Mouse (Mus musculus) MEL (cell line): ENCODE results near the gene Lyrm2.

ENCODE experiments used
- CHD1 ChIP-seq: IDR thresholded peaks from 2 replicates; pipeline ENCODE4 v1.6.1; 2012; ENCODE audit warnings: low read depth, mild to moderate bottlenecking, inconsistent platforms, low read length, improper control_type of control experiment
- CHD2 ChIP-seq: IDR thresholded peaks from 2 replicates; pipeline ENCODE4 v1.6.1; 2011; ENCODE audit warnings: low read length, improper control_type of control experiment
- CTCF ChIP-seq, 3 experiments: IDR thresholded peaks in 2 of 3; conservative IDR thresholded peaks in 1 of 3; 2 replicates each; pipeline ENCODE4 v1.5.1; 2011 to 2012; ENCODE audit warnings: low read length in 3 of 3, low read depth in 2 of 3, mild to moderate bottlenecking in 2 of 3, improper control_type of control experiment in 1 of 3, inconsistent platforms in 1 of 3, mixed read lengths in 1 of 3, moderate library complexity in 1 of 3; ENCODE audit not compliant: control insufficient read depth in 1 of 3, insufficient read depth in 1 of 3, poor library complexity in 1 of 3, severe bottlenecking in 1 of 3
- EP300 ChIP-seq, 2 experiments: IDR thresholded peaks; 2 replicates each; pipeline ENCODE4 v1.6.1; 2011; ENCODE audit warnings: improper control_type of control experiment in 2 of 2, low read length in 2 of 2, low read depth in 1 of 2, mild to moderate bottlenecking in 1 of 2
- GATA1 ChIP-seq: IDR thresholded peaks from 2 replicates; pipeline ENCODE4 v1.6.1; 2011; ENCODE audit warnings: low read depth, low read length, improper control_type of control experiment
- MAZ ChIP-seq: IDR thresholded peaks from 2 replicates; pipeline ENCODE4 v1.6.1; 2012; ENCODE audit warnings: low read depth, mild to moderate bottlenecking, inconsistent platforms, low read length, improper control_type of control experiment
- MXI1 ChIP-seq: IDR thresholded peaks from 2 replicates; pipeline ENCODE4 v1.6.1; 2011; ENCODE audit warnings: mild to moderate bottlenecking, low read depth, low read length, improper control_type of control experiment
- NELFE ChIP-seq: IDR thresholded peaks from 2 replicates; pipeline ENCODE4 v1.6.1; 2011; ENCODE audit warnings: low read depth, low read length, improper control_type of control experiment
- POLR2A ChIP-seq, 2 experiments: IDR thresholded peaks; 2 replicates each; pipeline ENCODE4 v1.6.1; 2011 to 2012; ENCODE audit warnings: low read length in 2 of 2, mild to moderate bottlenecking in 2 of 2, control low read depth in 1 of 2, improper control_type of control experiment in 1 of 2, low read depth in 1 of 2, moderate library complexity in 1 of 2; ENCODE audit not compliant: control insufficient read depth in 1 of 2, insufficient read depth in 1 of 2, poor library complexity in 1 of 2
- POLR2AphosphoS2 ChIP-seq: IDR thresholded peaks from 2 replicates; pipeline ENCODE4 v1.6.1; 2011; ENCODE audit warnings: low read length, improper control_type of control experiment
- RCOR1 ChIP-seq: IDR thresholded peaks from 2 replicates; pipeline ENCODE4 v1.6.1; 2012; ENCODE audit warnings: low read depth, mild to moderate bottlenecking, inconsistent platforms, low read length, improper control_type of control experiment
- USF2 ChIP-seq, 2 experiments: IDR thresholded peaks; 2 replicates each; pipeline ENCODE4 v1.6.1; 2011 to 2012; ENCODE audit warnings: improper control_type of control experiment in 2 of 2, low read length in 2 of 2, borderline replicate concordance in 1 of 2, inconsistent platforms in 1 of 2, low read depth in 1 of 2, mild to moderate bottlenecking in 1 of 2; ENCODE audit not compliant: insufficient read depth in 1 of 2

DNA sequence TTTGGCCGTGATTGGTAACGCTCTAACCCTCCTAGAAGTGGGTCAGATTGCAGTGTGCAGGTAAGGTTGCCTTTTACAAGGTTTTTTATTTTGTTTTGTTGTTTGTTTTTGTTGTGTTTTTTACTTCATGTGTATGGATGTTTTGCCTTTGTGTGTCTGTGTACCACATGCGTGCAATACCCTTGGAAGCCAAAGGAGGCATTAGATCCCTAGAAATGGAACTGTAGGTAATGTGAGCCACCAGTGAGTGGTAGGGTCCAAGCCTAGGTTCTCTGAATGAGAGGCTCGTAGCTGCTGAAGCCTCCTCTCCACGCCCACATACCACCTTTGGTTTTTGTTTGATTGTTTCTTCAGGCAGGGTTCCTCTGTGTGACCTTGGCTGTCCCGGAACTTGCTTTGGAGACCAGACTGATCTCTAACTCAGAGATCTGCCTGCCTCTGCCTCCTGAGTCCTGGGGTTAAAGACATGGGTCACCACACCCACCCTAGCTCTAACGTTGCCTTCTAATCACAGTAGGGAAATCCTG, 29.7 kb upstream of the Lyrm2 start:
- TF ChIP-seq CTCF (IDR thresholded peaks at IDR 0.05 in 2 of 3, conservative IDR thresholded peaks at IDR 0.05 in 1 of 3; ENCODE audit: control insufficient read depth in 1 of 3, insufficient read depth in 1 of 3, low read depth in 2 of 3, low read length in 3 of 3, poor library complexity in 1 of 3, severe bottlenecking in 1 of 3) (peak in 2 of 3 experiments; percentile 39 to 43; a peak in 4 of 6 replicates), POLR2AphosphoS2 (no peak), MAZ (no peak), EP300 (IDR thresholded peaks at IDR 0.05; ENCODE audit: low read depth in 1 of 2, low read length in 2 of 2) (no peak), CHD1 (no peak), USF2 (IDR thresholded peaks at IDR 0.05; ENCODE audit: borderline replicate concordance in 1 of 2, insufficient read depth in 1 of 2, low read depth in 1 of 2, low read length in 2 of 2) (no peak), GATA1 (no peak), NELFE (no peak), RCOR1 (no peak), POLR2A (IDR thresholded peaks at IDR 0.05; ENCODE audit: control insufficient read depth in 1 of 2, insufficient read depth in 1 of 2, low read depth in 1 of 2, low read length in 2 of 2, poor library complexity in 1 of 2) (no peak), CHD2 (no peak), MXI1 (no peak)
